ENCODE assay signal across 11 mouse cellular contexts in the genomic region with DNA sequence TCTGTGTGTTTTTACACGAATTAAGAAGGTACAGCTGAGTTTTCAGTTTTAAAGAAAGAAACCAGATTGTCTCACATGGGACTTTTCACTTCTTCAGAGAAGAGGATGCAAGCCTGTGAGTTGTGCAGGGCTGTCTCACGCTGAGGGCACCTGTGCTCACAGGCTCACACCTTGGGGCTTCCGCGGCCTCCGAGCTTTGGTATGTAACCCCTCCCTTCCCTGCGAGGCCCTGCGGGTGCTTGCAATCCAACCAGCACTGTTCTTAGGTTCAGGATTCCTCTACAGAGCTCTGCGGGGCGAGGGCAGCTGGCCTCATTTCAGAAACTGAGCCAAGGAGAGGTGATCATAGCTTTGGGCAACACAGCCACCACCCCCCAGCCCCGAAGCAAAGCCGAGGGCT. TPM values are rescaled to one million over a fixed set of nuclear protein-coding genes. Genes with fewer than 3 reads are reported as not detected.
DNase-seq lines count a peak whose midpoint lies in the region; ATAC-seq and TF ChIP-seq lines count a peak whose summit lies in the region.
"Had no signal": no experiment of that assay in that cellular context is flagged by ENCODE, and none has a peak within 500 bp of the region (broad histone marks: within the 10 kb centered on the region; RNA-seq: fewer than 3 reads in every experiment).

No protein-coding gene starts in this region.

- no peak overlapping the region for H3K27ac ChIP-seq in lung, postnatal 0 days (ENCODE audit: low read length)
- H3K27ac ChIP-seq in limb, embryonic 10.5 days, result peak overlapping the region; percentile 75

- H3K9me3 ChIP-seq in lung, postnatal 0 days (ENCODE audit: low read length), result no peaks in the 10 kb centered on the region
- H3K9me3 ChIP-seq in limb, embryonic 10.5 days (replicated peaks), result no peaks in the 10 kb centered on the region

- 0 out of 2 replicates have a peak, but pooled peaks have one; percentile 38 for ATAC-seq in lung, postnatal 0 days
- ATAC-seq: Patski had no signal

- DNase-seq in lung, postnatal 0 days (ENCODE audit: low spot score), result no peak
- no peak for DNase-seq in lung, postnatal 10 days
- DNase-seq in ZHBTc4 (ENCODE audit: low read depth, low spot score), result peak; percentile 45
- DNase-seq in limb, embryonic 10.5 days (ENCODE audit: low spot score), result no peak
- DNase-seq in thymus, postnatal 25 days, result peak; percentile 70
- no peak for DNase-seq in adrenal gland, postnatal 36 days
- no peak for DNase-seq in layer of hippocampus, adult 18-20 months (ENCODE audit: low spot score in 2 of 2)
- DNase-seq: heart, postnatal 36 days; left cerebral cortex, postnatal 4 days; lung, postnatal 36 days had no signal

- no peaks in the 10 kb centered on the region for H3K36me3 ChIP-seq in lung, postnatal 0 days (ENCODE audit: insufficient read depth, low read length)
- peaks cover 10% of the 10 kb centered on the region; the same call in 1 of the 2 replicates for H3K36me3 ChIP-seq in limb, embryonic 10.5 days

- H3K4me3 ChIP-seq in lung, postnatal 0 days (ENCODE audit: low read depth, low read length), result no peak overlapping the region
- H3K4me3 ChIP-seq in limb, embryonic 10.5 days, result no peak overlapping the region

- no peaks in the 10 kb centered on the region for H3K27me3 ChIP-seq in lung, postnatal 0 days (replicated peaks; ENCODE audit: insufficient read depth, low read length)
- H3K27me3 ChIP-seq in limb, embryonic 10.5 days (ENCODE audit: low read depth, poor library complexity, severe bottlenecking), result no peaks in the 10 kb centered on the region
- H3K27me3 ChIP-seq: Patski had no signal

- H3K9ac ChIP-seq in lung, postnatal 0 days (replicated peaks; ENCODE audit: low read depth), result no peak overlapping the region

- no peak for TF ChIP-seq EP300 in lung, postnatal 0 days (IDR thresholded peaks at IDR 0.05)

- 44% methylated on average over 11 of the region's 11 CpGs for WGBS in lung, postnatal 0 days
- WGBS in limb, embryonic 10.5 days, result 40% methylated on average over 11 of the region's 11 CpGs

- no peak overlapping the region for H3K4me2 ChIP-seq in lung, postnatal 0 days (replicated peaks; ENCODE audit: low read depth, low read length)

- H3K4me1 ChIP-seq in lung, postnatal 0 days (ENCODE audit: insufficient read depth, low read depth, low read length), result 0 out of 2 replicates have a peak, but pooled peaks cover 3% of the 10 kb centered on the region
- H3K4me1 ChIP-seq in limb, embryonic 10.5 days, result peaks cover 68% of the 10 kb centered on the region

- TF ChIP-seq CTCF in lung, postnatal 0 days (IDR thresholded peaks at IDR 0.05), result no peak

RNA-seq across cellular contexts. Expression of gene Lef1, which starts 46.1 kb away (rescaled TPM):
- 6.1 and 6.2 TPM in 2 replicates for polyA plus RNA-seq in lung, postnatal 0 days (2015; fragmentation: Nextera tagmentation; extraction: Ambion mirVana)
- 60.1 and 76.1 TPM in 2 replicates for polyA plus RNA-seq in limb, embryonic 10.5 days (2016; fragmentation: Nextera tagmentation; extraction: Ambion mirVana)
- 10 to 100 TPM; 10.5 to 14.2 TPM for total RNA-seq in adrenal gland, postnatal 36 days (2021)
- 1 to 10 TPM; 4.0 to 4.9 TPM for total RNA-seq in layer of hippocampus, adult 18-20 months (2021)

Comparison
In these comparisons a context has a peak if more than half of its experiments do, and no peak if none do; other contexts are left out.
1. DNase-seq: peak in ZHBTc4 (single experiment) and thymus, postnatal 25 days (single experiment); none in lung, postnatal 0 days (single experiment), lung, postnatal 10 days (single experiment), limb, embryonic 10.5 days (single experiment), adrenal gland, postnatal 36 days (0 of 2) and layer of hippocampus, adult 18-20 months (0 of 2).